Mouse (Mus musculus): Measurements from ENCODE around the gene Krt81. TPM values are rescaled to one million over a fixed set of nuclear protein-coding genes. Genes with fewer than 3 reads are reported as not detected.
A peak's percentile ranks its signal among the peaks of the same experiment; 100 is the strongest.

Krt81 gene
- polyA plus RNA-seq, 1 experiment, result not detected

DNA sequence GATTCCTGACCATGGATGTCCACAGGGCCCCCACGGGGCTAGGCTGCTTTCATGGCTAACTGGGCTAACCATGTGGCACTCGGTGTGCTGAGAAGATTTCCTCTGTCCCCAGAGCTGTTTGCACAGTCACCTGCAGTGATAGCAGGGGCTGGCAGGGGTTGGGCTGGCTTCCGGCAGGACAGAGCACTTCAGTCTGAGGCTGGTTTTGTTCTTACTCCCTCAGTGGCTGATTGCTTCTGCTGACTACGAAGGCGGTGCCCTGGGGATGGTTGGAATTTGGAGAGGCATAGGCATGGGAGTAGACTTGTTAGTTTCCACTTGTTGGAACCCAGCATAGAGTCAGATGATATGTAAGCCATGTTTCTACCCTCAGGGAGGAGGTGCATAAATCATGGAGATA, 38.6 kb downstream of the Krt81 start:
- H3K27ac ChIP-seq (ENCODE audit: insufficient read depth, low read depth, low read length), result no peak overlapping the region
- H3K4me1 ChIP-seq (ENCODE audit: control insufficient read depth, insufficient read depth, insufficient read length, low read length), result no peaks in the 10 kb centered on the region
- no peaks in the 10 kb centered on the region for H3K27me3 ChIP-seq (ENCODE audit: control insufficient read depth, insufficient read depth, low read length)
- TF ChIP-seq POLR2A (IDR thresholded peaks at IDR 0.05; ENCODE audit: low read depth, low read length), result no peak
- no peak for TF ChIP-seq CTCF (IDR thresholded peaks at IDR 0.05; ENCODE audit: extremely low read depth, insufficient read length, insufficient replicate concordance, low read depth, low read length)
- no peak overlapping the region for H3K4me3 ChIP-seq (ENCODE audit: low read depth, low read length)
- peaks cover 15% of the 10 kb centered on the region for H3K36me3 ChIP-seq (ENCODE audit: control insufficient read depth, insufficient read depth, low read length)
- 29% methylated on average over 5 of the region's 5 CpGs for WGBS

- Histone ChIP-seq H3K4me3 (ENCODE audit: low read depth, low read length) (no peak overlapping the region), H3K4me1 (ENCODE audit: control insufficient read depth, insufficient read depth, insufficient read length, low read length) (no peaks in the 10 kb centered on the region; the same call in 1 of the 2 replicates), H3K27me3 (ENCODE audit: control insufficient read depth, insufficient read depth, low read length) (no peaks in the 10 kb centered on the region), H3K36me3 (ENCODE audit: control insufficient read depth, insufficient read depth, low read length) (peaks cover 7% of the 10 kb centered on the region), H3K27ac (ENCODE audit: insufficient read depth, low read depth, low read length) (no peak overlapping the region)
- WGBS, result 74% methylated on average over 6 of the region's 6 CpGs
- TF ChIP-seq CTCF (IDR thresholded peaks at IDR 0.05; ENCODE audit: extremely low read depth, insufficient read length, insufficient replicate concordance, low read depth, low read length) (no peak), POLR2A (IDR thresholded peaks at IDR 0.05; ENCODE audit: low read depth, low read length) (no peak)
These were observed 42.6 kb downstream of the Krt81 start for GRCm38 (mm10) chr15:101420903-101421302.

GRCm38 (mm10) chr15:101418950-101419349, 44.6 kb downstream of the Krt81 start:
- Histone ChIP-seq H3K36me3 (ENCODE audit: control insufficient read depth, insufficient read depth, low read length) (peaks cover 7% of the 10 kb centered on the region), H3K4me1 (ENCODE audit: control insufficient read depth, insufficient read depth, insufficient read length, low read length) (peaks cover 5% of the 10 kb centered on the region), H3K4me3 (ENCODE audit: low read depth, low read length) (no peak overlapping the region), H3K27me3 (ENCODE audit: control insufficient read depth, insufficient read depth, low read length) (no peaks in the 10 kb centered on the region), H3K27ac (ENCODE audit: insufficient read depth, low read depth, low read length) (no peak overlapping the region)
- 83% methylated on average over 4 of the region's 4 CpGs for WGBS
- TF ChIP-seq POLR2A (IDR thresholded peaks at IDR 0.05; ENCODE audit: low read depth, low read length) (no peak), CTCF (IDR thresholded peaks at IDR 0.05; ENCODE audit: extremely low read depth, insufficient read length, insufficient replicate concordance, low read depth, low read length) (no peak)

- no peak overlapping the region for H3K27ac ChIP-seq (ENCODE audit: insufficient read depth, low read depth, low read length)
- WGBS, result 34% methylated on average over 11 of the region's 11 CpGs
These were observed 48.6 kb downstream of the Krt81 start for GRCm38 (mm10) chr15:101414807-101415565.

DNA sequence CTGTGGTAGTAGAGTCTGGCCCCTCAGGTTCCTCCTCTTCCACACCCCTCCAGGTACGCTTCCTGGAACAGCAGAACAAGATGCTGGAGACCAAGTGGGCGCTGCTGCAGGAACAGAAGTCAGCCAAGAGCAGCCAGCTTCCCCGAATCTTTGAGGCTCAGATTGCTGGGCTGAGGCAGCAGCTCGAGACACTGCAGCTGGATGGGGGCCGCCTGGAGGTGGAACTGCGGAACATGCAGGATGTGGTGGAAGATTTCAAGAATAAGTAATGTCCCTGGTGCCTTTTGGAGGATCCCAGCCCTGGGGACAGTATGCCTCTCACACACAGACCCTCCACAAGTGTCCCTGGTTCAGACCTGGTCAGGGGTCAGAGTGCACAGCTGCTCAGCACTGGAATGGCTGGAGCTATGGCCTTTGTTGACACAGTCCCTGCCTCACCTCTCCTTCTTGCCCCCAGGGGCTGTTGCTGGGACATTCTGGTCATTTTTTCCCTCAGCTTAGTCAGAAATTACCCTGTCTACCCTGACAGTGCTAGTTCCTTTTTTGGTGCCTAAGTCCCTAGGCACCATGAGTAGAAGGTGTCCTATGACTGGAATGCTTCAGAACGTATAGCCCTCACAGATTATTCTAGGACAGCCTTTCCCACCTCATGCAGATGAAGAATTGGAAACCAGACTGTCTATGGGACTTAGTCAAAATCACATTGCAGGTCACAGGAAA, 49.5 kb downstream of the Krt81 start:
- 51% methylated on average over 7 of the region's 7 CpGs for WGBS
- Histone ChIP-seq H3K27me3 (ENCODE audit: control insufficient read depth, insufficient read depth, low read length) (no peaks in the 10 kb centered on the region), H3K27ac (ENCODE audit: insufficient read depth, low read depth, low read length) (peak overlapping the region; percentile 9; the same call in 1 of the 2 replicates), H3K36me3 (ENCODE audit: control insufficient read depth, insufficient read depth, low read length) (no peaks in the 10 kb centered on the region), H3K4me1 (ENCODE audit: control insufficient read depth, insufficient read depth, insufficient read length, low read length) (peaks cover 27% of the 10 kb centered on the region), H3K4me3 (ENCODE audit: low read depth, low read length) (no peak overlapping the region)
- TF ChIP-seq POLR2A (IDR thresholded peaks at IDR 0.05; ENCODE audit: low read depth, low read length) (no peak), CTCF (IDR thresholded peaks at IDR 0.05; ENCODE audit: extremely low read depth, insufficient read length, insufficient replicate concordance, low read depth, low read length) (0 out of 2 replicates have a peak, but pooled peaks have one; percentile 9)

More at GRCm38 (mm10) chr15:101414807-101415565, 48.6 kb downstream of the Krt81 start:
- no peak overlapping the region for H3K4me3 ChIP-seq (ENCODE audit: low read depth, low read length)
- no peaks in the 10 kb centered on the region for H3K27me3 ChIP-seq (ENCODE audit: control insufficient read depth, insufficient read depth, low read length)
- peaks cover 27% of the 10 kb centered on the region for H3K4me1 ChIP-seq (ENCODE audit: control insufficient read depth, insufficient read depth, insufficient read length, low read length)
- TF ChIP-seq POLR2A (IDR thresholded peaks at IDR 0.05; ENCODE audit: low read depth, low read length) (no peak), CTCF (IDR thresholded peaks at IDR 0.05; ENCODE audit: extremely low read depth, insufficient read length, insufficient replicate concordance, low read depth, low read length) (no peak)
- no peaks in the 10 kb centered on the region; the same call in 1 of the 2 replicates for H3K36me3 ChIP-seq (ENCODE audit: control insufficient read depth, insufficient read depth, low read length)

- peak overlapping the region; percentile 25 for H3K27ac ChIP-seq (ENCODE audit: insufficient read depth, low read depth, low read length)
- H3K36me3 ChIP-seq (ENCODE audit: control insufficient read depth, insufficient read depth, low read length), result no peaks in the 10 kb centered on the region
- no peaks in the 10 kb centered on the region for H3K27me3 ChIP-seq (ENCODE audit: control insufficient read depth, insufficient read depth, low read length)
- 24% methylated on average over 31 of the region's 31 CpGs for WGBS
- H3K4me3 ChIP-seq (ENCODE audit: low read depth, low read length), result peak overlapping the region; percentile 74
- no peak for TF ChIP-seq CTCF (IDR thresholded peaks at IDR 0.05; ENCODE audit: extremely low read depth, insufficient read length, insufficient replicate concordance, low read depth, low read length)
- no peak; the same call in 1 of the 2 replicates for TF ChIP-seq POLR2A (IDR thresholded peaks at IDR 0.05; ENCODE audit: low read depth, low read length)
- H3K4me1 ChIP-seq (ENCODE audit: control insufficient read depth, insufficient read depth, insufficient read length, low read length), result peaks cover 27% of the 10 kb centered on the region
These were observed 51.4 kb downstream of the Krt81 start for GRCm38 (mm10) chr15:101412188-101412587.

DNA sequence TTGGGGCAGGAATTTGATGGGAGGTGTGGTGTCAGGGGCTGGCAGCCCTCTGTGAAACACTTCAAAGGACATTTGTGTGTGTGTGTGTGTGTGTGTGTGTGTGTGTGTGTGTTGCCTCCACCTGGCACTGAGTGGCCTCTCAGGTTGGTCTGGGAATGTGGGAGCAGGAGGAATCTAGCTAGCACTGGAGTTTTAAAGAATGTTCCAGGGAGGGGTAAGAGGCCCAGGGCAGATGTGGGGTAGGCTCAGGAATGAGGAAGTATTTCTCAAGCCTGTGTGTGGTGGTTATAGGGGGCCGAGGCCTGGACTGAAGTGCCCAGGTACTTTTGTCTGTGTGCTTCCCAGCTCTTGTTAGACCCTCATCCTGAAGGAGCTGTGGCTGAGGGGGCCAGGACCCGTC, 52.8 kb downstream of the Krt81 start, which contains the start of gene Krt7:
Gene Krt7, plus strand, starts transcription at position 269 of the 400 bp plus-strand sequence.
- no peaks in the 10 kb centered on the region for H3K27me3 ChIP-seq (ENCODE audit: control insufficient read depth, insufficient read depth, low read length)
- H3K36me3 ChIP-seq (ENCODE audit: control insufficient read depth, insufficient read depth, low read length), result no peaks in the 10 kb centered on the region
- peak within 1 kb of the TSS; percentile 74 for H3K4me3 ChIP-seq (ENCODE audit: low read depth, low read length)
- peak within 1 kb of the TSS; percentile 25 for H3K27ac ChIP-seq (ENCODE audit: insufficient read depth, low read depth, low read length)
- TF ChIP-seq POLR2A (IDR thresholded peaks at IDR 0.05; ENCODE audit: low read depth, low read length) (no peak), CTCF (IDR thresholded peaks at IDR 0.05; ENCODE audit: extremely low read depth, insufficient read length, insufficient replicate concordance, low read depth, low read length) (no peak)
- peaks cover 27% of the 10 kb centered on the region for H3K4me1 ChIP-seq (ENCODE audit: control insufficient read depth, insufficient read depth, insufficient read length, low read length)
- 24% methylated on average over 2 of the region's 2 CpGs for WGBS

Other genes starting within 250 kb of the Krt81 start
- 7.3 and 8.5 TPM in 2 replicates for gene Grasp, start 239.6 kb downstream of the Krt81 start, polyA plus RNA-seq (2012; rRNA removed)
- gene Nr4a1, start 209.5 kb downstream of the Krt81 start, polyA plus RNA-seq (2012; rRNA removed), result 6.5 and 9.7 TPM in 2 replicates
- gene Atg101, start 179.5 kb downstream of the Krt81 start, polyA plus RNA-seq (2012; rRNA removed), result 13.7 and 38.4 TPM in 2 replicates
- gene 6030408B16Rik, start 170.5 kb downstream of the Krt81 start, polyA plus RNA-seq (2012; rRNA removed), result 0.14 and 0.24 TPM in 2 replicates
- 0.61 and 2.5 TPM in 2 replicates for gene Krt80, start 93.6 kb downstream of the Krt81 start, polyA plus RNA-seq (2012; rRNA removed)
- 35.1 and 43.1 TPM in 2 replicates for gene Krt7, start 52.7 kb downstream of the Krt81 start, polyA plus RNA-seq (2012; rRNA removed)
- gene Krt87, start 24.9 kb downstream of the Krt81 start, polyA plus RNA-seq (2012; rRNA removed), result 0.29 and 0.30 TPM in 2 replicates
- not detected in 2 replicates for gene Krt88, start 16.0 kb downstream of the Krt81 start, polyA plus RNA-seq (2012; rRNA removed)
- gene Krt86, start 9.7 kb upstream of the Krt81 start, polyA plus RNA-seq (2012; rRNA removed), result not detected in 2 replicates
- 0.08 and 0.48 TPM in 2 replicates for gene Krt83, start 27.8 kb upstream of the Krt81 start, polyA plus RNA-seq (2012; rRNA removed)
- gene Gm49425, start 53.5 kb upstream of the Krt81 start, polyA plus RNA-seq (2012; rRNA removed), result not detected in 2 replicates
- gene Krt84, start 69.1 kb upstream of the Krt81 start, polyA plus RNA-seq (2012; rRNA removed), result 0.27 TPM in 1 of 2 replicates, not detected in the other
- gene Krt82, start 86.9 kb upstream of the Krt81 start, polyA plus RNA-seq (2012; rRNA removed), result not detected in 2 replicates
- 0.05 TPM in 1 of 2 replicates, not detected in the other for gene Krt90, start 99.2 kb upstream of the Krt81 start, polyA plus RNA-seq (2012; rRNA removed)
- gene Krt75, start 110.2 kb upstream of the Krt81 start, polyA plus RNA-seq (2012; rRNA removed), result not detected in 2 replicates
- not detected in 2 replicates for gene Gm5414, start 164.4 kb upstream of the Krt81 start, polyA plus RNA-seq (2012; rRNA removed)
- not detected in 2 replicates for gene Gm5478, start 183.6 kb upstream of the Krt81 start, polyA plus RNA-seq (2012; rRNA removed)
- 0.08 TPM in 1 of 2 replicates, not detected in the other for gene Krt6b, start 216.5 kb upstream of the Krt81 start, polyA plus RNA-seq (2012; rRNA removed)
- not detected in 2 replicates for gene Krt6a, start 230.6 kb upstream of the Krt81 start, polyA plus RNA-seq (2012; rRNA removed)
- 0.15 and 0.43 TPM in 2 replicates for gene Krt5, start 249.1 kb upstream of the Krt81 start, polyA plus RNA-seq (2012; rRNA removed)

Data from small intestine, adult 2 months (tissue).